Mouse (Mus musculus): Measurements from ENCODE around the gene Ccdc157. TPM values are rescaled to one million over a fixed set of nuclear protein-coding genes. Genes with fewer than 3 reads are reported as not detected.
"Not testable (repeated sequence)": the region's sequence is repeated elsewhere in the genome, so short reads cannot be mapped to it uniquely, and the experiment has no call there.

Gene Ccdc157
- polyA plus RNA-seq, 1 experiment from 2014 or later, result 7.9 TPM

DNA sequence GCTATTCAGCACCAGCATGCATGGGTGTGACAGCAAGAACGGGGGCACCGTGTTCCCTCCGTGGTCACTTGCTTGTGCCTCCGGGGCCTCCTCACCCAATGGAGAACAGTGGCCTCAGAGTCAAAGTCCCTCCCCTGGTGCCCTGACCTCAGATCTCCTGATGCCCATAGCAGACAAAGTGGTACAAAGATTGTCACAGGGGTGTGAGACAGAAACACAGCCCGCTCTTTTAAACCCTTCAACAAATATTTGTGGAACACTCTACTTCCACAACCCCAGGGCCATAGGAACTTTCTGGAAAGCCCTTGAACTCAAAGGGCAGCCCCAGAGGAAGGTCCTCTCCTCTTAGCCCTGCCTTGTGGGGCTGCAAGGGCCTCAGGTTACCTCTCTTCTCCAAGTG is 37.9 kb downstream of the Ccdc157 start:
- H3K27me3 ChIP-seq, result peaks cover 25% of the 10 kb centered on the region
- no peak overlapping the region for H3K27ac ChIP-seq (replicated peaks)
- H3K36me3 ChIP-seq, result no peaks in the 10 kb centered on the region
- H3K9me3 ChIP-seq, result peaks cover 7% of the 10 kb centered on the region; the same call in 1 of the 2 replicates
- peaks cover 19% of the 10 kb centered on the region for H3K4me1 ChIP-seq (replicated peaks)
- no peak overlapping the region for H3K4me3 ChIP-seq
- 81% methylated on average over 5 of the region's 5 CpGs for WGBS
- no peak overlapping the region for H3K9ac ChIP-seq
- no peak for ATAC-seq (ENCODE audit: low read depth)
- no peak overlapping the region for H3K4me2 ChIP-seq

GRCm38 (mm10) chr11:4121691-4122090 is 38.4 kb downstream of the Ccdc157 start:
- H3K4me3 ChIP-seq, result no peak overlapping the region
- WGBS, result 93% methylated on average over 3 of the region's 3 CpGs

DNA sequence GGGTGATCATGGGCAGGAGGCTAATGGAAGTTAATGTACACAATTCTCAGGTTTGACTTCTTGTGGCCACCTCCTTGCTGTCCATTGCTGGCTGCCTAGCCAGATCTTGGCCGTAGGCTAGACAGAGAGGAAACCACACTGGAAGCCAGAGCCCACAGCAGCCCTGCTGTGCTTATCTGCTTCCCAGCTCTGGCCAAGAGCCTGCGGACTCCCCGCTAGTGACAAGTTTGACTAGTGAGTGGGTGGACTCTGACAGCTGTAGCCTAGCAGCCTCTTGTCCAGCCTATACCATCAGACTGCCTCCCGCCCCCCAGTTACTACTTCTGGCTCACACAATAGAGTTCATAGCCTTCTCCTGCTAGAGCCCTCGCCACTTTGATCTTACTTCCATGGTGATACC is 40.5 kb downstream of the Ccdc157 start:
- no peak for ATAC-seq (ENCODE audit: low read depth)
- Histone ChIP-seq H3K9ac (no peak overlapping the region), H3K4me1 (replicated peaks) (peaks cover 27% of the 10 kb centered on the region), H3K27ac (replicated peaks) (no peak overlapping the region), H3K9me3 (no peaks in the 10 kb centered on the region), H3K27me3 (peaks cover 31% of the 10 kb centered on the region), H3K4me2 (no peak overlapping the region), H3K4me3 (no peak overlapping the region), H3K36me3 (no peaks in the 10 kb centered on the region)
- 80% methylated on average over 5 of the region's 5 CpGs for WGBS

More at GRCm38 (mm10) chr11:4121691-4122090, 38.4 kb downstream of the Ccdc157 start:
- Histone ChIP-seq H3K27ac (replicated peaks) (no peak overlapping the region), H3K36me3 (no peaks in the 10 kb centered on the region), H3K4me2 (no peak overlapping the region), H3K27me3 (peaks cover 29% of the 10 kb centered on the region), H3K4me1 (replicated peaks) (peaks cover 23% of the 10 kb centered on the region), H3K9ac (no peak overlapping the region), H3K9me3 (peaks cover 2% of the 10 kb centered on the region; the same call in 1 of the 2 replicates)
- no peak for ATAC-seq (ENCODE audit: low read depth)

- peaks cover 31% of the 10 kb centered on the region for H3K27me3 ChIP-seq
Observed at GRCm38 (mm10) chr11:4118081-4118921, 41.8 kb downstream of the Ccdc157 start.

DNA sequence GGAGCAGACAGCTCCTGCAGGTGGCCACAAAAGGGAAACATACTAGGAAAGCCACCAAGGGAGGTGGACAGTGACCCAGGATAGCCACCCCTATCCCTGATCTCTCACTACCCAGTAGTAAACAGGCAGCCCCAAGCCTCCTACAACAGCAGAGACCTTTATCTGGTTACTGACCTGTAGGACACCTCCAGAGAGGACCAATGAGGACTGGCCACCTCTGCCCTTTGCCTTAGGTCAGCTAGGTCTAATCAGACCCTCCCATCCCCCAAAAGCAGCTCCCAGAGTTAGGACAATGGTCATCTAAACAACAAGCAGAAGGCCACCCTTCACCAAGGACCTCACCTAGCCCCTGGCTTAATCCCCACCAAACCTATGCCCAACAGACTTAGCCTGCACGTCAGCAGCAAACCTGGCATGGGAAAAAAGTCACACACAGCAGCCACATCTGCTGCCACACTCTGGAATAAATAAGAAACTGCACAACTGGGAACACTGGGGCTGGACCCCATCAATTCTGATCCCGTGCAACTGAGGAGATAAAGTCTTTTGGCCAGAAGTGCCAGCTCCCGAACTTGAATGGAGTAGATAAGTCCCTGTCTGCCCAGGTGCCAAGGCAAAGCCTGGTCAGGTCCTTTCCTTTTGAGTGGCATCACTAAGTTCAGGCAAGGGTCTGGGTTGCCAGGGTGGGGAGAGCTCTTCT is 42.6 kb downstream of the Ccdc157 start:
- H3K4me3 ChIP-seq, result peak overlapping the region; percentile 66
- ATAC-seq (ENCODE audit: low read depth), result 0 out of 2 replicates have a peak, but pooled peaks have one; percentile 7
- no peaks in the 10 kb centered on the region for H3K9me3 ChIP-seq
- H3K27me3 ChIP-seq, result peaks cover 31% of the 10 kb centered on the region
- peak overlapping the region; percentile 85 for H3K9ac ChIP-seq
- WGBS, result 28% methylated on average over 3 of the region's 3 CpGs
- peak overlapping the region; percentile 95 for H3K4me2 ChIP-seq
- H3K27ac ChIP-seq (replicated peaks), result no peak overlapping the region
- H3K36me3 ChIP-seq, result no peaks in the 10 kb centered on the region
- H3K4me1 ChIP-seq (replicated peaks), result peaks cover 27% of the 10 kb centered on the region

More at GRCm38 (mm10) chr11:4118081-4118921, 41.8 kb downstream of the Ccdc157 start:
- Histone ChIP-seq H3K9ac (peak overlapping the region; percentile 85), H3K36me3 (no peaks in the 10 kb centered on the region), H3K4me3 (peak overlapping the region; percentile 66), H3K9me3 (no peaks in the 10 kb centered on the region), H3K4me1 (replicated peaks) (peaks cover 27% of the 10 kb centered on the region), H3K4me2 (peak overlapping the region; percentile 95), H3K27ac (replicated peaks) (peak overlapping the region; percentile 54; the same call in 1 of the 2 replicates)
- ATAC-seq (ENCODE audit: low read depth), result peak; percentile 73
- 3% methylated on average over 41 of the region's 41 CpGs for WGBS

- Histone ChIP-seq H3K9me3 (no peaks in the 10 kb centered on the region), H3K4me3 (no peak overlapping the region), H3K4me2 (no peak overlapping the region), H3K27me3 (peaks cover 31% of the 10 kb centered on the region), H3K27ac (replicated peaks) (no peak overlapping the region), H3K9ac (peak overlapping the region; percentile 18; the same call in 1 of the 2 replicates), H3K36me3 (0 out of 2 replicates have a peak, but pooled peaks cover under 1% of the 10 kb centered on the region), H3K4me1 (replicated peaks) (peaks cover 27% of the 10 kb centered on the region)
- WGBS, result 56% methylated on average over 11 of the region's 11 CpGs
- no peak for ATAC-seq (ENCODE audit: low read depth)
Observed at GRCm38 (mm10) chr11:4116458-4117141, 43.5 kb downstream of the Ccdc157 start.

- Histone ChIP-seq H3K27me3 (peaks cover 31% of the 10 kb centered on the region), H3K4me3 (no peak overlapping the region), H3K4me2 (no peak overlapping the region), H3K9ac (no peak overlapping the region), H3K27ac (replicated peaks) (no peak overlapping the region), H3K9me3 (no peaks in the 10 kb centered on the region), H3K36me3 (peaks cover 10% of the 10 kb centered on the region; the same call in 1 of the 2 replicates), H3K4me1 (replicated peaks) (peaks cover 27% of the 10 kb centered on the region)
- ATAC-seq (ENCODE audit: low read depth), result no peak
- WGBS, result 91% methylated on average over 4 of the region's 4 CpGs
Observed at GRCm38 (mm10) chr11:4115407-4115806, 44.7 kb downstream of the Ccdc157 start.

DNA sequence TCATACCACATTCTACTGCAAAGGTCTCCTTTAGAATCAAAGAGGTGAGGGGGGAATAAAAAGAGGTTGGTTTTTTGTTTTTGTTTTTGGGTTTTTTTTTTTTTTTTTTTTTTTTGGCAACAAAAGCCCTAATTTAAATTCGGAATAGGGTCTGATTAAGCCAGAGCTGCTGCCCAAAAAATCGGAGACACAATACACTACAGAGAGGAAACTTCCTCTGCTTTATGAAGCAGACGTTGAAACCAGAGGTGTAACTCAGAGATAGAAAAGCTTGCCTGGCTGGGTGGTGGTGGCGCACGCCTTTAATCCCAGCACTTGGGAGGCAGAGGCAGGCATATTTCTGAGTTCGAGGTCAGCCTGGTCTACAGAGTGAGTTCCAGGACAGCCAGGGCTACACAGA is 45.6 kb downstream of the Ccdc157 start:
- Histone ChIP-seq H3K4me1 (replicated peaks) (peaks cover 27% of the 10 kb centered on the region), H3K27me3 (peaks cover 22% of the 10 kb centered on the region), H3K36me3 (peaks cover 12% of the 10 kb centered on the region; the same call in 1 of the 2 replicates)
- not testable (repeated sequence) for H3K27ac ChIP-seq (replicated peaks); ATAC-seq (ENCODE audit: low read depth); H3K4me3 ChIP-seq; H3K9me3 ChIP-seq; H3K9ac ChIP-seq; H3K4me2 ChIP-seq
- 82% methylated on average over 6 of the region's 6 CpGs for WGBS

GRCm38 (mm10) chr11:4113970-4114369 is 46.1 kb downstream of the Ccdc157 start:
- H3K9ac ChIP-seq, result no peak overlapping the region
- WGBS, result 85% methylated on average over 6 of the region's 6 CpGs
- no peak overlapping the region for H3K4me3 ChIP-seq
- H3K9me3 ChIP-seq, result no peaks in the 10 kb centered on the region
- no peak overlapping the region for H3K4me2 ChIP-seq
- no peak overlapping the region for H3K27ac ChIP-seq (replicated peaks)
- peaks cover 17% of the 10 kb centered on the region; the same call in 1 of the 2 replicates for H3K27me3 ChIP-seq
- peaks cover 17% of the 10 kb centered on the region; the same call in 1 of the 2 replicates for H3K36me3 ChIP-seq
- peaks cover 25% of the 10 kb centered on the region for H3K4me1 ChIP-seq (replicated peaks)
- ATAC-seq (ENCODE audit: low read depth), result no peak

- Histone ChIP-seq H3K9ac (no peak overlapping the region), H3K9me3 (no peaks in the 10 kb centered on the region), H3K27ac (replicated peaks) (no peak overlapping the region), H3K4me3 (no peak overlapping the region), H3K36me3 (peaks cover 22% of the 10 kb centered on the region; the same call in 1 of the 2 replicates), H3K27me3 (peaks cover 13% of the 10 kb centered on the region; the same call in 1 of the 2 replicates), H3K4me1 (replicated peaks) (peaks cover 21% of the 10 kb centered on the region), H3K4me2 (no peak overlapping the region)
- WGBS, result 87% methylated on average over 4 of the region's 4 CpGs
- ATAC-seq (ENCODE audit: low read depth), result no peak
Observed at GRCm38 (mm10) chr11:4113496-4113895, 46.6 kb downstream of the Ccdc157 start.

DNA sequence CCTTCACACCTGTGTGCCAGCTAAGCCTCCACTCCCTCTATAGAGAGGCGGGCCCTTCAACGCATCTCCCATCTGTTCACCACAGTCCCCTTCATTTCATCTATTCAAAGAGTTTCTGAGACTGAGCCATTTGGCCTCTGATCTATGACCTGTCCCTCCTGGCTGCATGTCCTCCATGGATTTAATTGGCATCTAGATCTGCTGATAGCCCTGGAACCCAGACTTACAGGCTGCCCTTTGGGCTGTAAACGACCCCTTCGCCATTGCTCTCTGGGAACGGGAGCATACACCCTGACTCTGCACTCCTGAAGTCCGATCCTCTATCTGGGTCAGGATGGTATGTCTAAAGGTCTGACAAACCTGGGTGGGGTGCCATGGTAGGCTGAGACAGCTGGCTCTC is 47.2 kb downstream of the Ccdc157 start:
- no peak overlapping the region for H3K9ac ChIP-seq
- no peak for ATAC-seq (ENCODE audit: low read depth)
- H3K9me3 ChIP-seq, result no peaks in the 10 kb centered on the region
- peaks cover 28% of the 10 kb centered on the region; the same call in 1 of the 2 replicates for H3K36me3 ChIP-seq
- no peak overlapping the region for H3K4me2 ChIP-seq
- no peak overlapping the region for H3K27ac ChIP-seq (replicated peaks)
- H3K4me1 ChIP-seq (replicated peaks), result peaks cover 15% of the 10 kb centered on the region
- WGBS, result 85% methylated on average over 6 of the region's 6 CpGs
- peaks cover 13% of the 10 kb centered on the region; the same call in 1 of the 2 replicates for H3K27me3 ChIP-seq
- no peak overlapping the region for H3K4me3 ChIP-seq

All from neural tube, embryonic 13.5 days (tissue).